Mouse (Mus musculus) megakaryocyte, embryonic 14.5 days (primary cell): Measurements from ENCODE around the gene Hdac8.

Source experiments
- FLI1 ChIP-seq: IDR thresholded peaks from 2 replicates; pipeline ENCODE4 v1.6.1; 2012; ENCODE audit warnings: low read length, inconsistent platforms, mixed read lengths
- GATA1 ChIP-seq: IDR thresholded peaks from 3 replicates; pipeline ENCODE4 v1.6.1; 2012; ENCODE audit warnings: mixed read lengths, low read length, inconsistent platforms, borderline replicate concordance

DNA sequence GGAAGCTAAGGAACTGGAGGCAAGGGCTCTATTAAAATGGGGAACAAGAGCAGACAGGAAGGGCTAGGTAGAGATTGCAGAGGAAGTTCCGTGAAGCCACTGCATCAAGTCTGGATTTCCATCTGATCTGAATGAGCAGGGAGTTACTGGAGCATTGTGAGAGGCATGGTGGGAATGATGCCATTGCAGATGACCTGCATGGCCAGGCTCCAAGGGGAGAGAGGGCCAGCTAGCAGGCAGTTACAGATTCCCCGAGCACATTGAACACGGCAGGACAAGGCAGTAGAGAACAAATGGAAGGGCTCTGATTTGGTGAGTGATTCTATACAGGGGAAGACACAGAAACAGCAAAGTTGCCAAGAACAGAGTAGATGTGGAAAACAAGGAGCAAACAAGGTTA is 138.6 kb downstream of the Hdac8 start:
- TF ChIP-seq GATA1 (no peak), FLI1 (no peak)
